Mouse (Mus musculus): ENCODE data around the gene Ms4a18. TPM values are rescaled to one million over a fixed set of nuclear protein-coding genes. Genes with fewer than 3 reads are reported as not detected.
A peak's percentile ranks its signal among the peaks of the same experiment; 100 is the strongest.
"Not testable (repeated sequence)": the region's sequence is repeated elsewhere in the genome, so short reads cannot be mapped to it uniquely, and the experiment has no call there.

Gene Ms4a18
- 33.2 and 37.9 TPM in 2 replicates for polyA plus RNA-seq (2015; fragmentation: Nextera tagmentation; extraction: Ambion mirVana)

- peak within 1 kb of the TSS; percentile 82 for H3K27ac ChIP-seq
- H3K27me3 ChIP-seq (replicated peaks) = no peaks in the 10 kb centered on the region
- 0 out of 2 replicates have a peak within 1 kb of the TSS, but pooled peaks have one; percentile 11 for H3K9ac ChIP-seq
- 54% methylated on average over 3 of the region's 3 CpGs for WGBS
- H3K4me2 ChIP-seq (replicated peaks) = peak within 1 kb of the TSS; percentile 45
- no peaks in the 10 kb centered on the region for H3K36me3 ChIP-seq
- H3K4me3 ChIP-seq (replicated peaks) = peak within 1 kb of the TSS; percentile 20
- no peaks in the 10 kb centered on the region for H3K9me3 ChIP-seq
- H3K4me1 ChIP-seq (replicated peaks) = no peaks in the 10 kb centered on the region; the same call in 1 of the 2 replicates
- peak; percentile 73 for ATAC-seq
These were observed at the start of gene Ms4a18 for GRCm38 (mm10) chr19:11017891-11018290. TSS of gene Ms4a18 (minus strand) at chr19:11018031.

- Histone ChIP-seq H3K9me3 (no peaks in the 10 kb centered on the region), H3K27me3 (replicated peaks) (no peaks in the 10 kb centered on the region), H3K4me2 (replicated peaks) (no peak overlapping the region), H3K36me3 (no peaks in the 10 kb centered on the region), H3K9ac (no peak overlapping the region), H3K4me3 (replicated peaks) (no peak overlapping the region), H3K27ac (no peak overlapping the region), H3K4me1 (replicated peaks) (no peaks in the 10 kb centered on the region)
- WGBS = 87% methylated on average over 2 of the region's 2 CpGs
- ATAC-seq = no peak
These were observed 47.5 kb upstream of the Ms4a18 start for GRCm38 (mm10) chr19:11065202-11065875.

GRCm38 (mm10) chr19:11060900-11061299 lies 43.1 kb upstream of the Ms4a18 start:
- no peaks in the 10 kb centered on the region for H3K4me1 ChIP-seq (replicated peaks)
- H3K9me3 ChIP-seq = no peaks in the 10 kb centered on the region
- no peak overlapping the region for H3K4me2 ChIP-seq (replicated peaks)
- H3K36me3 ChIP-seq = no peaks in the 10 kb centered on the region
- ATAC-seq = no peak
- H3K4me3 ChIP-seq (replicated peaks) = no peak overlapping the region
- H3K27ac ChIP-seq = no peak overlapping the region
- no peak overlapping the region for H3K9ac ChIP-seq
- 82% methylated on average over 1 of the region's 1 CpGs for WGBS
- H3K27me3 ChIP-seq (replicated peaks) = no peaks in the 10 kb centered on the region

- Histone ChIP-seq H3K4me2 (replicated peaks) (no peak overlapping the region), H3K4me3 (replicated peaks) (no peak overlapping the region), H3K36me3 (no peaks in the 10 kb centered on the region), H3K27me3 (replicated peaks) (no peaks in the 10 kb centered on the region), H3K27ac (no peak overlapping the region), H3K4me1 (replicated peaks) (no peaks in the 10 kb centered on the region), H3K9ac (no peak overlapping the region), H3K9me3 (no peaks in the 10 kb centered on the region)
- ATAC-seq = no peak
These were observed 42.1 kb upstream of the Ms4a18 start for GRCm38 (mm10) chr19:11059967-11060366.

GRCm38 (mm10) chr19:11055700-11056099 lies 37.9 kb upstream of the Ms4a18 start:
- not testable (repeated sequence) for ATAC-seq, H3K9ac ChIP-seq
- WGBS = 74% methylated on average over 1 of the region's 1 CpGs

DNA sequence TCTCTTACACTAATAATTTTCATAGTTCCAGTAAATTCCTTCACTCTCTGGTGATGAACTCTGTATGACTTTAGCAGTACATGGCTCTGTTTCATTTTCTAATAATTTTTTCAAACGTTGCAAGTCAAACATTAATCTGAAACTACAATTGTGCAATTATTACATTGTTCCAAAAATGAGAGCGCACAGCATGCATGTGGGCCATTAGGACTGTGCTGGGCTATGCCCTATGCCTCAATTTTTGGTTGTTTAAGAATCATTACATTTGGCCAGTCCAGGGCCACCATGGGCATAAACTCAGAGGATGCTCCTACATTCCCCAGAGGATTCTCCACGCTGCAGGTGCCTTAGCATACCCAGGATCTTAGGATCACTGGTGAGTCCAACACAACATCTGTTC lies 35.4 kb upstream of the Ms4a18 start:
- peak; percentile 42; the same call in 1 of the 2 replicates for ATAC-seq
- H3K36me3 ChIP-seq = no peaks in the 10 kb centered on the region
- no peak overlapping the region for H3K4me3 ChIP-seq (replicated peaks)
- H3K4me1 ChIP-seq (replicated peaks) = 0 out of 2 replicates have a peak, but pooled peaks cover 2% of the 10 kb centered on the region
- 66% methylated on average over 3 of the region's 3 CpGs for WGBS
- no peak overlapping the region for H3K4me2 ChIP-seq (replicated peaks)
- no peak overlapping the region for H3K27ac ChIP-seq
- H3K9me3 ChIP-seq = no peaks in the 10 kb centered on the region
- no peaks in the 10 kb centered on the region for H3K27me3 ChIP-seq (replicated peaks)
- no peak overlapping the region for H3K9ac ChIP-seq

More at GRCm38 (mm10) chr19:11055700-11056099, 37.9 kb upstream of the Ms4a18 start:
- not testable (repeated sequence) for H3K4me3 ChIP-seq (replicated peaks); H3K36me3 ChIP-seq; H3K27ac ChIP-seq; H3K4me2 ChIP-seq (replicated peaks); H3K4me1 ChIP-seq (replicated peaks); H3K27me3 ChIP-seq (replicated peaks); H3K9me3 ChIP-seq

DNA sequence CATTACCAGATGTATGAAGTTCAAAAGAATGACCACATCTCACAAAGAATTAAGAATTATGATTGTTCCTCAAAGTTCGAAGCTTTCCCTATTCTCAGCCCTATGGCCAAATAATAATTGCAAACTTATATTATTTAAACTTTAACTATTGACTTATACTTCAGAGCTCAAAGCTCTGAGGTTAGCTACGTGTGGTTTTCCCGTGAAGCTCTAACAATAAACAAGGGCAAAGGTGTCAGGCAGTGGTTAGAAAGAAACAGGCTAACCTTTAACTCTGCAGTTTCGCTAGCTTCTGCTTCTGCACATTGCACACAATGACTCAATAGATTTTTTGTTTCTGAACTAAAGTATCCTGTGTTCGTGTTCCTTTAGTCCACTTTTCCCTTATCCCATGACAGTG lies 35.0 kb upstream of the Ms4a18 start:
- Histone ChIP-seq H3K36me3 (no peaks in the 10 kb centered on the region), H3K27me3 (replicated peaks) (no peaks in the 10 kb centered on the region), H3K9ac (no peak overlapping the region), H3K27ac (no peak overlapping the region), H3K9me3 (no peaks in the 10 kb centered on the region), H3K4me2 (replicated peaks) (no peak overlapping the region), H3K4me1 (replicated peaks) (0 out of 2 replicates have a peak, but pooled peaks cover 2% of the 10 kb centered on the region), H3K4me3 (replicated peaks) (no peak overlapping the region)
- peak; percentile 54; the same call in 1 of the 2 replicates for ATAC-seq
- 54% methylated on average over 5 of the region's 5 CpGs for WGBS

GRCm38 (mm10) chr19:11050286-11050685 lies 32.5 kb upstream of the Ms4a18 start:
- 56% methylated on average over 2 of the region's 2 CpGs for WGBS

DNA sequence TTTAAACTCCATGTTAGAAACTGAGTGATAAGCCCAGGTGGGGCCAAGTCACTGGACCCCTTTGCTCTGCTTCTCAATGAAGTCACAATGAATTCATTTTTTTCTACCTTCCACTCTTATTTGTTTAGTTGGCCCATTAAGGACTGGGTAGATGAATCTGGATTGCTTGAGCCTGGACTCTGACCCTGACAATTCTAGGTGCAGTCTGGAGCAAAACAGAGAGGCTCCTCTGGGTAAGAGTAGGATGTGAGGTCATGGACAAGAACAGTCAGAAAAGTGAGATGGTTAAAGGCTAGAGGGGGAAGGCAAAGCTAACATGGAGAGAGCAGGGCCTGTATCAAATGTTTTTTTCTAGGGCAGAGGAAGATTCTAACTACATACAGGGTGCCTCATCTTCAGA lies 31.6 kb upstream of the Ms4a18 start:
- H3K4me3 ChIP-seq (replicated peaks) = no peak overlapping the region
- H3K27ac ChIP-seq = no peak overlapping the region
- H3K36me3 ChIP-seq = no peaks in the 10 kb centered on the region
- ATAC-seq = peak; percentile 52; the same call in 1 of the 2 replicates
- H3K9ac ChIP-seq = no peak overlapping the region
- H3K4me1 ChIP-seq (replicated peaks) = 0 out of 2 replicates have a peak, but pooled peaks cover 2% of the 10 kb centered on the region
- no peaks in the 10 kb centered on the region for H3K27me3 ChIP-seq (replicated peaks)
- no peaks in the 10 kb centered on the region for H3K9me3 ChIP-seq
- no peak overlapping the region for H3K4me2 ChIP-seq (replicated peaks)

More at GRCm38 (mm10) chr19:11050286-11050685, 32.5 kb upstream of the Ms4a18 start:
- no peaks in the 10 kb centered on the region for H3K27me3 ChIP-seq (replicated peaks)
- no peaks in the 10 kb centered on the region for H3K36me3 ChIP-seq
- H3K4me2 ChIP-seq (replicated peaks) = no peak overlapping the region
- H3K9me3 ChIP-seq = no peaks in the 10 kb centered on the region
- H3K4me3 ChIP-seq (replicated peaks) = no peak overlapping the region
- H3K9ac ChIP-seq = no peak overlapping the region
- H3K27ac ChIP-seq = no peak overlapping the region
- H3K4me1 ChIP-seq (replicated peaks) = 0 out of 2 replicates have a peak, but pooled peaks cover 2% of the 10 kb centered on the region
- no peak for ATAC-seq

- Histone ChIP-seq H3K4me1 (replicated peaks) (0 out of 2 replicates have a peak, but pooled peaks cover 2% of the 10 kb centered on the region), H3K9me3 (no peaks in the 10 kb centered on the region), H3K27me3 (replicated peaks) (no peaks in the 10 kb centered on the region), H3K4me2 (replicated peaks) (no peak overlapping the region), H3K27ac (no peak overlapping the region), H3K9ac (no peak overlapping the region), H3K4me3 (replicated peaks) (no peak overlapping the region), H3K36me3 (no peaks in the 10 kb centered on the region)
- 84% methylated on average over 1 of the region's 1 CpGs for WGBS
- no peak for ATAC-seq
These were observed 30.7 kb upstream of the Ms4a18 start for GRCm38 (mm10) chr19:11048503-11048902.

- H3K4me1 ChIP-seq (replicated peaks) = 0 out of 2 replicates have a peak, but pooled peaks cover 2% of the 10 kb centered on the region
- no peak overlapping the region for H3K27ac ChIP-seq
- ATAC-seq = no peak
- no peak overlapping the region for H3K4me3 ChIP-seq (replicated peaks)
- WGBS = 68% methylated on average over 6 of the region's 6 CpGs
- no peak overlapping the region for H3K4me2 ChIP-seq (replicated peaks)
- H3K9ac ChIP-seq = no peak overlapping the region
- no peaks in the 10 kb centered on the region for H3K27me3 ChIP-seq (replicated peaks)
- H3K36me3 ChIP-seq = no peaks in the 10 kb centered on the region
- no peaks in the 10 kb centered on the region for H3K9me3 ChIP-seq
These were observed 30.2 kb upstream of the Ms4a18 start for GRCm38 (mm10) chr19:11048009-11048408.

- peak overlapping the region; percentile 29 for H3K4me3 ChIP-seq (replicated peaks)
- no peaks in the 10 kb centered on the region for H3K4me1 ChIP-seq (replicated peaks)
- H3K9me3 ChIP-seq = no peaks in the 10 kb centered on the region
- H3K27me3 ChIP-seq (replicated peaks) = no peaks in the 10 kb centered on the region
- 6% methylated on average over 37 of the region's 40 CpGs for WGBS
- ATAC-seq = peak; percentile 100
- H3K9ac ChIP-seq = no peak overlapping the region
- peak overlapping the region; percentile 63 for H3K4me2 ChIP-seq (replicated peaks)
- H3K27ac ChIP-seq = no peak overlapping the region
- H3K36me3 ChIP-seq = no peaks in the 10 kb centered on the region
These were observed 27.3 kb upstream of the Ms4a18 start for GRCm38 (mm10) chr19:11044996-11045711.

Data from intestine, embryonic 15.5 days (tissue).